Comparison of ENCODE assay signal across 11 mouse cellular contexts in genomic region chr9:58174818-58175251, GRCm38 (mm10). TPM values are rescaled to one million over a fixed set of nuclear protein-coding genes. Genes with fewer than 3 reads are reported as not detected.
DNase-seq lines count a peak whose midpoint lies in the region; ATAC-seq and TF ChIP-seq lines count a peak whose summit lies in the region.
"Had no signal": no experiment of that assay in that cellular context is flagged by ENCODE, and none has a peak within 500 bp of the region (broad histone marks: within the 10 kb centered on the region; RNA-seq: fewer than 3 reads in every experiment).

No protein-coding gene starts in this region.

- no peak for TF ChIP-seq EP300 in stomach, postnatal 0 days (optimal IDR thresholded peaks at IDR 0.05)

- DNase-seq in stomach, postnatal 0 days (ENCODE audit: low spot score) = no peak
- DNase-seq in hindbrain, postnatal 0 days (ENCODE audit: low spot score) = no peak
- DNase-seq in spleen, adult 12 weeks (ENCODE audit: low spot score) = no peak
- DNase-seq in kidney, adult 18-20 months = no peak
- DNase-seq in cerebellum, adult 9-11 months = no peak
- DNase-seq: kidney, adult 11 months; thymus, postnatal 36 days had no signal

- no peaks in the 10 kb centered on the region for H3K27me3 ChIP-seq in intestine, embryonic 15.5 days (replicated peaks)
- no peaks in the 10 kb centered on the region for H3K27me3 ChIP-seq in intestine, embryonic 16.5 days (replicated peaks; ENCODE audit: control insufficient read depth, insufficient read depth, low read length)
- no peaks in the 10 kb centered on the region for H3K27me3 ChIP-seq in stomach, embryonic 14.5 days (ENCODE audit: control insufficient read depth, insufficient read depth, low read length)
- no peaks in the 10 kb centered on the region for H3K27me3 ChIP-seq in stomach, postnatal 0 days (ENCODE audit: control insufficient read depth, insufficient read depth, low read length)
- H3K27me3 ChIP-seq in hindbrain, postnatal 0 days (ENCODE audit: insufficient read depth, low read length) = no peaks in the 10 kb centered on the region
- H3K27me3 ChIP-seq: lung, embryonic 15.5 days had no signal

- H3K9ac ChIP-seq in intestine, embryonic 15.5 days = no peak overlapping the region
- H3K9ac ChIP-seq in intestine, embryonic 16.5 days (ENCODE audit: low read depth, low read length) = no peak overlapping the region
- no peak overlapping the region for H3K9ac ChIP-seq in stomach, embryonic 14.5 days (replicated peaks; ENCODE audit: low read depth, low read length)
- H3K9ac ChIP-seq in stomach, postnatal 0 days (ENCODE audit: low read length) = no peak overlapping the region
- H3K9ac ChIP-seq in hindbrain, postnatal 0 days (replicated peaks; ENCODE audit: low read length) = no peak overlapping the region
- H3K9ac ChIP-seq: lung, embryonic 15.5 days had no signal

- no peaks in the 10 kb centered on the region for H3K36me3 ChIP-seq in intestine, embryonic 15.5 days
- no peaks in the 10 kb centered on the region for H3K36me3 ChIP-seq in intestine, embryonic 16.5 days (ENCODE audit: control insufficient read depth, insufficient read depth, low read length)
- H3K36me3 ChIP-seq in stomach, embryonic 14.5 days (ENCODE audit: control insufficient read depth, insufficient read depth, low read length) = no peaks in the 10 kb centered on the region
- no peaks in the 10 kb centered on the region for H3K36me3 ChIP-seq in stomach, postnatal 0 days (ENCODE audit: control insufficient read depth, insufficient read depth, low read length)
- no peaks in the 10 kb centered on the region for H3K36me3 ChIP-seq in hindbrain, postnatal 0 days (ENCODE audit: insufficient read depth, low read length)
- H3K36me3 ChIP-seq: lung, embryonic 15.5 days had no signal

- WGBS in intestine, embryonic 15.5 days = 37% methylated on average over 5 of the region's 5 CpGs
- 43% methylated on average over 5 of the region's 5 CpGs for WGBS in intestine, embryonic 16.5 days
- 27% methylated on average over 5 of the region's 5 CpGs for WGBS in stomach, embryonic 14.5 days
- WGBS in stomach, postnatal 0 days = 24% methylated on average over 5 of the region's 5 CpGs
- WGBS in hindbrain, postnatal 0 days = 31% methylated on average over 5 of the region's 5 CpGs

- no peak for TF ChIP-seq CTCF in stomach, postnatal 0 days (IDR thresholded peaks at IDR 0.05; ENCODE audit: low read depth)
- TF ChIP-seq CTCF in hindbrain, postnatal 0 days (IDR thresholded peaks at IDR 0.05; ENCODE audit: low read depth) = no peak

- ATAC-seq in intestine, embryonic 15.5 days = peak; percentile 39; the same call in 1 of the 2 replicates
- no peak for ATAC-seq in intestine, embryonic 16.5 days
- peak; percentile 56; the same call in 1 of the 2 replicates for ATAC-seq in stomach, embryonic 14.5 days (ENCODE audit: insufficient number of reproducible peaks, insufficient read depth, low FRiP score, low read depth)
- ATAC-seq in stomach, postnatal 0 days (ENCODE audit: low FRiP score, low TSS enrichment) = no peak
- peak; percentile 53; the same call in 1 of the 2 replicates for ATAC-seq in hindbrain, postnatal 0 days

- H3K9me3 ChIP-seq in intestine, embryonic 15.5 days = no peaks in the 10 kb centered on the region
- H3K9me3 ChIP-seq in intestine, embryonic 16.5 days (ENCODE audit: control insufficient read depth, low read length) = no peaks in the 10 kb centered on the region
- H3K9me3 ChIP-seq in stomach, embryonic 14.5 days (ENCODE audit: control insufficient read depth, low read depth, low read length) = no peaks in the 10 kb centered on the region
- no peaks in the 10 kb centered on the region for H3K9me3 ChIP-seq in stomach, postnatal 0 days (ENCODE audit: control insufficient read depth, low read length)
- H3K9me3 ChIP-seq in hindbrain, postnatal 0 days (ENCODE audit: low read length) = no peaks in the 10 kb centered on the region
- H3K9me3 ChIP-seq: lung, embryonic 15.5 days had no signal

- no peak overlapping the region for H3K27ac ChIP-seq in intestine, embryonic 15.5 days
- H3K27ac ChIP-seq in intestine, embryonic 16.5 days (ENCODE audit: low read length) = no peak overlapping the region
- H3K27ac ChIP-seq in stomach, embryonic 14.5 days (ENCODE audit: low read length) = no peak overlapping the region
- no peak overlapping the region for H3K27ac ChIP-seq in stomach, postnatal 0 days (replicated peaks)
- H3K27ac ChIP-seq in hindbrain, postnatal 0 days = no peak overlapping the region
- H3K27ac ChIP-seq: lung, embryonic 15.5 days had no signal

- H3K4me3 ChIP-seq in intestine, embryonic 15.5 days (replicated peaks) = no peak overlapping the region
- H3K4me3 ChIP-seq in intestine, embryonic 16.5 days (ENCODE audit: low read length) = no peak overlapping the region
- H3K4me3 ChIP-seq in stomach, embryonic 14.5 days (ENCODE audit: low read depth, low read length) = no peak overlapping the region
- H3K4me3 ChIP-seq in stomach, postnatal 0 days (ENCODE audit: low read depth, low read length) = no peak overlapping the region
- H3K4me3 ChIP-seq in hindbrain, postnatal 0 days (ENCODE audit: low read length) = no peak overlapping the region
- H3K4me3 ChIP-seq: lung, embryonic 15.5 days had no signal

- no peak overlapping the region for H3K4me2 ChIP-seq in intestine, embryonic 15.5 days (replicated peaks)
- H3K4me2 ChIP-seq in intestine, embryonic 16.5 days (ENCODE audit: low read depth, low read length) = no peak overlapping the region
- H3K4me2 ChIP-seq in stomach, embryonic 14.5 days (replicated peaks; ENCODE audit: low read depth, low read length) = no peak overlapping the region
- no peak overlapping the region for H3K4me2 ChIP-seq in stomach, postnatal 0 days (replicated peaks; ENCODE audit: low read depth)
- no peak overlapping the region for H3K4me2 ChIP-seq in hindbrain, postnatal 0 days (ENCODE audit: low read depth, low read length)
- H3K4me2 ChIP-seq: lung, embryonic 15.5 days had no signal

- H3K4me1 ChIP-seq in intestine, embryonic 15.5 days (replicated peaks) = no peaks in the 10 kb centered on the region
- H3K4me1 ChIP-seq in intestine, embryonic 16.5 days (ENCODE audit: control insufficient read depth, insufficient read depth, low read length) = peaks cover 6% of the 10 kb centered on the region
- no peaks in the 10 kb centered on the region for H3K4me1 ChIP-seq in stomach, embryonic 14.5 days (ENCODE audit: control insufficient read depth, insufficient read depth, low read length)
- no peaks in the 10 kb centered on the region for H3K4me1 ChIP-seq in stomach, postnatal 0 days (replicated peaks; ENCODE audit: control insufficient read depth, insufficient read depth)
- peaks cover 4% of the 10 kb centered on the region; the same call in 1 of the 2 replicates for H3K4me1 ChIP-seq in hindbrain, postnatal 0 days (ENCODE audit: insufficient read depth, low read length)
- H3K4me1 ChIP-seq: lung, embryonic 15.5 days had no signal

RNA-seq across cellular contexts. Expression of gene Islr, which starts 29.3 kb away (rescaled TPM):
- polyA plus RNA-seq in intestine, embryonic 15.5 days (2015; fragmentation: Nextera tagmentation; extraction: Ambion mirVana) = 83.4 and 84.8 TPM in 2 replicates
- 70.7 and 77.5 TPM in 2 replicates for polyA plus RNA-seq in intestine, embryonic 16.5 days (2015; fragmentation: Nextera tagmentation; extraction: Ambion mirVana)
- 83.3 and 87.9 TPM in 2 replicates for polyA plus RNA-seq in stomach, embryonic 14.5 days (2014; fragmentation: Nextera tagmentation; extraction: Ambion mirVana)
- polyA plus RNA-seq in stomach, postnatal 0 days (2015; fragmentation: Nextera tagmentation; extraction: Ambion mirVana) = 46.5 and 58.7 TPM in 2 replicates
- 57.9 and 72.8 TPM in 2 replicates for total RNA-seq in hindbrain, postnatal 0 days (2014; rRNA removed)
- polyA plus RNA-seq in hindbrain, postnatal 0 days (2015; fragmentation: Nextera tagmentation; extraction: Ambion mirVana) = 29.9 and 33.5 TPM in 2 replicates

RNA-seq across cellular contexts. Expression of gene Islr2, which starts 29.3 kb away (rescaled TPM):
- polyA plus RNA-seq in intestine, embryonic 15.5 days (2015; fragmentation: Nextera tagmentation; extraction: Ambion mirVana) = 1.3 and 1.4 TPM in 2 replicates
- 0.83 and 1.0 TPM in 2 replicates for polyA plus RNA-seq in intestine, embryonic 16.5 days (2015; fragmentation: Nextera tagmentation; extraction: Ambion mirVana)
- polyA plus RNA-seq in stomach, embryonic 14.5 days (2014; fragmentation: Nextera tagmentation; extraction: Ambion mirVana) = 1.7 and 2.6 TPM in 2 replicates
- polyA plus RNA-seq in stomach, postnatal 0 days (2015; fragmentation: Nextera tagmentation; extraction: Ambion mirVana) = 0.45 and 0.69 TPM in 2 replicates
- total RNA-seq in hindbrain, postnatal 0 days (2014; rRNA removed) = 293 and 343 TPM in 2 replicates
- polyA plus RNA-seq in hindbrain, postnatal 0 days (2015; fragmentation: Nextera tagmentation; extraction: Ambion mirVana) = 15.8 and 19.2 TPM in 2 replicates

RNA-seq across cellular contexts. Expression of gene Ccdc33, which starts 56.2 kb away (rescaled TPM):
- polyA plus RNA-seq in intestine, embryonic 15.5 days (2015; fragmentation: Nextera tagmentation; extraction: Ambion mirVana) = 0.09 TPM in 1 of 2 replicates, not detected in the other
- 0.39 and 0.82 TPM in 2 replicates for polyA plus RNA-seq in intestine, embryonic 16.5 days (2015; fragmentation: Nextera tagmentation; extraction: Ambion mirVana)
- polyA plus RNA-seq in stomach, embryonic 14.5 days (2014; fragmentation: Nextera tagmentation; extraction: Ambion mirVana) = 0.91 TPM in 1 of 2 replicates, not detected in the other
- polyA plus RNA-seq in stomach, postnatal 0 days (2015; fragmentation: Nextera tagmentation; extraction: Ambion mirVana) = 0.18 TPM in 1 of 2 replicates, not detected in the other
- total RNA-seq in hindbrain, postnatal 0 days (2014; rRNA removed) = 0.52 and 1.4 TPM in 2 replicates
- 0.75 and 1.2 TPM in 2 replicates for polyA plus RNA-seq in hindbrain, postnatal 0 days (2015; fragmentation: Nextera tagmentation; extraction: Ambion mirVana)

Comparison
In these comparisons a context has a peak if more than half of its experiments do, and no peak if none do; other contexts are left out.
1. ATAC-seq: peak in intestine, embryonic 15.5 days (single experiment), stomach, embryonic 14.5 days (single experiment) and hindbrain, postnatal 0 days (single experiment); none in intestine, embryonic 16.5 days (single experiment) and stomach, postnatal 0 days (single experiment).